Mouse (Mus musculus) ES-E14 (cell line): Measurements from ENCODE around the gene Serpini1.

ENCODE experiments used
- CHD2 ChIP-seq: IDR thresholded peaks from 2 replicates; pipeline ENCODE4 v1.6.1; 2014; ENCODE audit warnings: mild to moderate bottlenecking, low read depth, low read length, inconsistent platforms
- HCFC1 ChIP-seq: IDR thresholded peaks from 2 replicates; pipeline ENCODE4 v1.6.1; 2012; ENCODE audit warnings: low read length, inconsistent platforms, borderline replicate concordance; ENCODE audit not compliant: insufficient read depth
- MAFK ChIP-seq: IDR thresholded peaks from 2 replicates; pipeline ENCODE4 v1.6.1; 2014; ENCODE audit warnings: mild to moderate bottlenecking, low read depth, low read length, inconsistent platforms; ENCODE audit not compliant: insufficient read depth
- ZC3H11A ChIP-seq: IDR thresholded peaks from 2 replicates; pipeline ENCODE4 v1.6.1; 2012; ENCODE audit warnings: low read depth, mild to moderate bottlenecking, inconsistent platforms, low read length, borderline replicate concordance
- ZNF384 ChIP-seq: IDR thresholded peaks from 2 replicates; pipeline ENCODE4 v1.6.1; 2012; ENCODE audit warnings: low read depth, low read length, inconsistent platforms

DNA sequence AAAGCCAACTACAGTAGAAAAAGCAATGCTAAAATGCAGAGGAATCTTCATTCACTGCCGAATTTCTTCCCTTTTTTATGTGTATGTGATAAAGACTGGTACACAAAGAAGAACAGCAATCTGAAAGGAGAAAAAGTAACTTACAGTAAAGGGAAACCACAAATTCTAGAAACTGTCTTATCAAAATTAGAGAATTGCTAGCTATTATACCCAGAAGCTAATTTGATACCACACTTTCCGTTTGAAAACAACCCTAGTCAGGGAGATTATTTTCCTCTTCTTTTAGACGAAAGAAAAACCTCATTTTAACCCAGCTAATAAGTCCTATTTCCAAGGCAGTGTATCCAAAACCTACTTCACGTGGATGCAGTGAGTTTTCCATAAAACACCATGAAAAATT lies 16.1 kb upstream of the Serpini1 start:
- no peak for TF ChIP-seq HCFC1
- TF ChIP-seq CHD2 = no peak
- TF ChIP-seq ZNF384 = no peak
- TF ChIP-seq MAFK = no peak
- TF ChIP-seq ZC3H11A = no peak
